Mouse (Mus musculus) midbrain, embryonic 16.5 days (tissue): ENCODE measurements at regions not wholly inside any gene's neighbourhood (a gene's known extent, or its start where the extent isn't known, plus 50 kb on each side); places are given as distances from the start of the nearest gene placed in this dataset.

Source experiments
- ATAC-seq: fragments of 200-750 bp; cut with Nextera tagmentation; 2 replicates; pipeline ENCODE4 v1.8.0; 2017; ENCODE audit warnings: moderate TSS enrichment
- H3K27ac ChIP-seq: fragments of 300-500 bp; sonication (generic); 2 replicates; pipeline ENCODE4 v1.5.1; 2014; ENCODE audit warnings: mild to moderate bottlenecking, low read length, mixed read lengths
- H3K27me3 ChIP-seq: fragments of 300-500 bp; sonication (generic); 2 replicates; pipeline ENCODE4 v1.6.1; 2014; ENCODE audit warnings: low read depth, low read length, mixed read lengths; ENCODE audit not compliant: control insufficient read depth, insufficient read depth
- H3K36me3 ChIP-seq: fragments of 300-500 bp; sonication (generic); 2 replicates; pipeline ENCODE4 v1.6.1; 2014; ENCODE audit warnings: mild to moderate bottlenecking, low read length, moderate library complexity, mixed read lengths; ENCODE audit not compliant: control insufficient read depth, insufficient read depth
- H3K4me1 ChIP-seq: fragments of 300-500 bp; sonication (generic); 2 replicates; pipeline ENCODE4 v1.6.1; 2014; ENCODE audit warnings: mild to moderate bottlenecking, low read length, mixed read lengths; ENCODE audit not compliant: control insufficient read depth, insufficient read depth
- H3K4me2 ChIP-seq: fragments of 300-500 bp; sonication (generic); 2 replicates; pipeline ENCODE4 v1.6.1; 2014; ENCODE audit warnings: mild to moderate bottlenecking, low read length, mixed read lengths
- H3K4me3 ChIP-seq: fragments of 300-500 bp; sonication (generic); 2 replicates; pipeline ENCODE4 v1.5.1; 2014; ENCODE audit warnings: low read depth, mild to moderate bottlenecking, low read length, moderate library complexity, mixed read lengths
- H3K9ac ChIP-seq: fragments of 300-500 bp; sonication (generic); 2 replicates; pipeline ENCODE4 v1.6.1; 2014; ENCODE audit warnings: low read depth, low read length, mixed read lengths
- H3K9me3 ChIP-seq: fragments of 300-500 bp; sonication (generic); replicated peaks from 2 replicates; pipeline ENCODE4 v1.6.1; 2014; ENCODE audit warnings: mild to moderate bottlenecking, low read length, mixed read lengths; ENCODE audit not compliant: control insufficient read depth, poor library complexity, severe bottlenecking
- WGBS: fragments of 180-500 bp; shearing (Covaris S2); extraction: QIAGEN DNeasy Blood & Tissue Kit; methylation state at CpG from one replicate; pipeline ENCODE4 v1.1.7; 2014; 5-methylcytosine and 5-hydroxymethylcytosine counted together

- Histone ChIP-seq H3K4me1 (peaks cover 3% of the 10 kb centered on the region), H3K4me3 (no peak overlapping the region), H3K27ac (no peak overlapping the region), H3K9me3 (no peaks in the 10 kb centered on the region), H3K4me2 (no peak overlapping the region), H3K9ac (no peak overlapping the region), H3K27me3 (peaks cover 2% of the 10 kb centered on the region; the same call in 1 of the 2 replicates), H3K36me3 (no peaks in the 10 kb centered on the region)
- no peak for ATAC-seq
- WGBS, result 53% methylated on average over 10 of the region's 10 CpGs
These were observed 71.4 kb downstream of the 2410131K14Rik start for GRCm38 (mm10) chr5:118316310-118317017.

- H3K4me2 ChIP-seq, result no peak overlapping the region
- H3K4me1 ChIP-seq, result peaks cover 7% of the 10 kb centered on the region
- peaks cover 2% of the 10 kb centered on the region; the same call in 1 of the 2 replicates for H3K27me3 ChIP-seq
- ATAC-seq, result no peak
- H3K9me3 ChIP-seq, result no peaks in the 10 kb centered on the region
- H3K27ac ChIP-seq, result no peak overlapping the region
- 79% methylated on average over 5 of the region's 5 CpGs for WGBS
- no peaks in the 10 kb centered on the region for H3K36me3 ChIP-seq
- no peak overlapping the region for H3K4me3 ChIP-seq
- H3K9ac ChIP-seq, result no peak overlapping the region
These were observed 73.0 kb downstream of the 2410131K14Rik start for GRCm38 (mm10) chr5:118318073-118318472.

- H3K4me2 ChIP-seq, result no peak overlapping the region
- H3K4me1 ChIP-seq, result peaks cover 7% of the 10 kb centered on the region
- H3K36me3 ChIP-seq, result no peaks in the 10 kb centered on the region
- 0 out of 2 replicates have a peak overlapping the region, but pooled peaks have one; percentile 14 for H3K9ac ChIP-seq
- no peak overlapping the region for H3K27ac ChIP-seq
- 15% methylated on average over 15 of the region's 15 CpGs for WGBS
- H3K27me3 ChIP-seq, result peaks cover 2% of the 10 kb centered on the region; the same call in 1 of the 2 replicates
- no peak for ATAC-seq
- no peak overlapping the region for H3K4me3 ChIP-seq
- H3K9me3 ChIP-seq, result no peaks in the 10 kb centered on the region
These were observed 73.9 kb downstream of the 2410131K14Rik start for GRCm38 (mm10) chr5:118318883-118319282.

GRCm38 (mm10) chr5:118321719-118322455 lies 76.9 kb downstream of the 2410131K14Rik start:
- Histone ChIP-seq H3K27ac (no peak overlapping the region), H3K27me3 (peaks cover 2% of the 10 kb centered on the region; the same call in 1 of the 2 replicates)

GRCm38 (mm10) chr5:118323151-118323550 lies 78.1 kb downstream of the 2410131K14Rik start:
- ATAC-seq, result no peak
- Histone ChIP-seq H3K27ac (no peak overlapping the region), H3K4me1 (peaks cover 20% of the 10 kb centered on the region), H3K27me3 (0 out of 2 replicates have a peak, but pooled peaks cover 2% of the 10 kb centered on the region), H3K9me3 (no peaks in the 10 kb centered on the region), H3K36me3 (no peaks in the 10 kb centered on the region), H3K9ac (no peak overlapping the region), H3K4me2 (no peak overlapping the region), H3K4me3 (no peak overlapping the region)
- 90% methylated on average over 2 of the region's 2 CpGs for WGBS

More at GRCm38 (mm10) chr5:118321719-118322455, 76.9 kb downstream of the 2410131K14Rik start:
- no peak overlapping the region for H3K9ac ChIP-seq
- WGBS, result 24% methylated on average over 18 of the region's 18 CpGs
- H3K4me2 ChIP-seq, result no peak overlapping the region
- H3K4me1 ChIP-seq, result peaks cover 11% of the 10 kb centered on the region
- peak; percentile 62 for ATAC-seq
- no peaks in the 10 kb centered on the region for H3K36me3 ChIP-seq
- H3K4me3 ChIP-seq, result no peak overlapping the region
- no peaks in the 10 kb centered on the region for H3K9me3 ChIP-seq

- Histone ChIP-seq H3K4me2 (peak overlapping the region; percentile 53), H3K27ac (peak overlapping the region; percentile 67), H3K4me3 (peak overlapping the region; percentile 23), H3K9me3 (no peaks in the 10 kb centered on the region), H3K9ac (peak overlapping the region; percentile 26; the same call in 1 of the 2 replicates), H3K36me3 (no peaks in the 10 kb centered on the region), H3K4me1 (peaks cover 24% of the 10 kb centered on the region), H3K27me3 (0 out of 2 replicates have a peak, but pooled peaks cover 3% of the 10 kb centered on the region)
- no peak for ATAC-seq
- WGBS, result under 1% methylated on average over 18 of the region's 18 CpGs
These were observed 82.0 kb downstream of the 2410131K14Rik start for GRCm38 (mm10) chr5:118326837-118327541.

- Histone ChIP-seq H3K36me3 (no peaks in the 10 kb centered on the region), H3K4me3 (peak overlapping the region; percentile 21), H3K27ac (peak overlapping the region; percentile 65), H3K9me3 (no peaks in the 10 kb centered on the region), H3K27me3 (peaks cover 3% of the 10 kb centered on the region), H3K4me2 (peak overlapping the region; percentile 53), H3K4me1 (peaks cover 29% of the 10 kb centered on the region), H3K9ac (no peak overlapping the region)
- WGBS, result 3% methylated on average over 28 of the region's 28 CpGs
- peak; percentile 64 for ATAC-seq
These were observed 83.1 kb downstream of the 2410131K14Rik start for GRCm38 (mm10) chr5:118327961-118328712.

GRCm38 (mm10) chr5:118329143-118329542 lies 84.1 kb downstream of the 2410131K14Rik start:
- no peak overlapping the region for H3K27ac ChIP-seq
- H3K9ac ChIP-seq, result no peak overlapping the region
- no peak overlapping the region for H3K4me2 ChIP-seq
- H3K9me3 ChIP-seq, result no peaks in the 10 kb centered on the region
- peaks cover 3% of the 10 kb centered on the region for H3K27me3 ChIP-seq
- ATAC-seq, result no peak
- WGBS, result 92% methylated on average over 5 of the region's 5 CpGs
- peaks cover 29% of the 10 kb centered on the region for H3K4me1 ChIP-seq
- H3K4me3 ChIP-seq, result no peak overlapping the region
- no peaks in the 10 kb centered on the region for H3K36me3 ChIP-seq
